Mouse (Mus musculus): Measurements from ENCODE around the gene Fbln5. TPM values are rescaled to one million over a fixed set of nuclear protein-coding genes. Genes with fewer than 3 reads are reported as not detected.

The Fbln5 gene
- polyA plus RNA-seq, 1 experiment from 2014 or later, result 6.0 TPM

GRCm38 (mm10) chr12:101816810-101817209 lies 2.0 kb downstream of the Fbln5 start:
- 41% methylated on average over 5 of the region's 5 CpGs for WGBS
- 0 out of 2 replicates have a peak, but pooled peaks cover 4% of the 10 kb centered on the region for H3K4me1 ChIP-seq (ENCODE audit: control insufficient read depth, insufficient read depth, low read length)
- no peak overlapping the region for H3K27ac ChIP-seq (replicated peaks; ENCODE audit: low read depth, low read length)
- ATAC-seq (ENCODE audit: low FRiP score, low TSS enrichment) (no peak), DNase-seq (peak; percentile 22)
- H3K4me3 ChIP-seq (replicated peaks; ENCODE audit: low read depth, low read length), result no peak overlapping the region
- no peaks in the 10 kb centered on the region for H3K9me3 ChIP-seq (ENCODE audit: control insufficient read depth, low read length)
- H3K36me3 ChIP-seq (ENCODE audit: control insufficient read depth, insufficient read depth, low read length), result no peaks in the 10 kb centered on the region
- H3K27me3 ChIP-seq (ENCODE audit: control insufficient read depth, insufficient read depth, low read length), result peaks cover 10% of the 10 kb centered on the region
- no peak overlapping the region for H3K4me2 ChIP-seq (ENCODE audit: low read length)
- no peak overlapping the region for H3K9ac ChIP-seq (replicated peaks; ENCODE audit: low read length)

GRCm38 (mm10) chr12:101815796-101816195 lies 3.1 kb downstream of the Fbln5 start:
- Histone ChIP-seq H3K4me3 (replicated peaks; ENCODE audit: low read depth, low read length) (no peak overlapping the region), H3K4me1 (ENCODE audit: control insufficient read depth, insufficient read depth, low read length) (0 out of 2 replicates have a peak, but pooled peaks cover 4% of the 10 kb centered on the region), H3K36me3 (ENCODE audit: control insufficient read depth, insufficient read depth, low read length) (no peaks in the 10 kb centered on the region), H3K4me2 (ENCODE audit: low read length) (no peak overlapping the region), H3K9ac (replicated peaks; ENCODE audit: low read length) (no peak overlapping the region), H3K9me3 (ENCODE audit: control insufficient read depth, low read length) (no peaks in the 10 kb centered on the region), H3K27ac (replicated peaks; ENCODE audit: low read depth, low read length) (no peak overlapping the region), H3K27me3 (ENCODE audit: control insufficient read depth, insufficient read depth, low read length) (peaks cover 10% of the 10 kb centered on the region)
- WGBS, result 81% methylated on average over 6 of the region's 6 CpGs
- ATAC-seq (ENCODE audit: low FRiP score, low TSS enrichment) (no peak), DNase-seq (no peak)

GRCm38 (mm10) chr12:101814423-101814822 lies 4.4 kb downstream of the Fbln5 start:
- Histone ChIP-seq H3K4me3 (replicated peaks; ENCODE audit: low read depth, low read length) (no peak overlapping the region), H3K36me3 (ENCODE audit: control insufficient read depth, insufficient read depth, low read length) (no peaks in the 10 kb centered on the region), H3K27ac (replicated peaks; ENCODE audit: low read depth, low read length) (no peak overlapping the region), H3K9me3 (ENCODE audit: control insufficient read depth, low read length) (no peaks in the 10 kb centered on the region), H3K9ac (replicated peaks; ENCODE audit: low read length) (no peak overlapping the region), H3K4me2 (ENCODE audit: low read length) (no peak overlapping the region), H3K27me3 (ENCODE audit: control insufficient read depth, insufficient read depth, low read length) (peaks cover 6% of the 10 kb centered on the region), H3K4me1 (ENCODE audit: control insufficient read depth, insufficient read depth, low read length) (0 out of 2 replicates have a peak, but pooled peaks cover 4% of the 10 kb centered on the region)
- no peak for ATAC-seq (ENCODE audit: low FRiP score, low TSS enrichment)
- DNase-seq, result no peak
- 94% methylated on average over 2 of the region's 2 CpGs for WGBS

GRCm38 (mm10) chr12:101811181-101811580 lies 7.7 kb downstream of the Fbln5 start:
- Histone ChIP-seq H3K27ac (replicated peaks; ENCODE audit: low read depth, low read length) (no peak overlapping the region), H3K27me3 (ENCODE audit: control insufficient read depth, insufficient read depth, low read length) (no peaks in the 10 kb centered on the region), H3K4me3 (replicated peaks; ENCODE audit: low read depth, low read length) (no peak overlapping the region), H3K4me2 (ENCODE audit: low read length) (no peak overlapping the region), H3K9ac (replicated peaks; ENCODE audit: low read length) (no peak overlapping the region), H3K4me1 (ENCODE audit: control insufficient read depth, insufficient read depth, low read length) (no peaks in the 10 kb centered on the region), H3K9me3 (ENCODE audit: control insufficient read depth, low read length) (no peaks in the 10 kb centered on the region), H3K36me3 (ENCODE audit: control insufficient read depth, insufficient read depth, low read length) (no peaks in the 10 kb centered on the region)
- ATAC-seq (ENCODE audit: low FRiP score, low TSS enrichment) (no peak), DNase-seq (peak; percentile 13)
- 68% methylated on average over 6 of the region's 6 CpGs for WGBS

GRCm38 (mm10) chr12:101810515-101810914 lies 8.3 kb downstream of the Fbln5 start:
- no peak for DNase-seq
- 76% methylated on average over 2 of the region's 2 CpGs for WGBS
- Histone ChIP-seq H3K4me1 (ENCODE audit: control insufficient read depth, insufficient read depth, low read length) (no peaks in the 10 kb centered on the region), H3K4me2 (ENCODE audit: low read length) (no peak overlapping the region), H3K9me3 (ENCODE audit: control insufficient read depth, low read length) (no peaks in the 10 kb centered on the region), H3K4me3 (replicated peaks; ENCODE audit: low read depth, low read length) (no peak overlapping the region), H3K36me3 (ENCODE audit: control insufficient read depth, insufficient read depth, low read length) (no peaks in the 10 kb centered on the region), H3K27ac (replicated peaks; ENCODE audit: low read depth, low read length) (no peak overlapping the region), H3K9ac (replicated peaks; ENCODE audit: low read length) (no peak overlapping the region), H3K27me3 (ENCODE audit: control insufficient read depth, insufficient read depth, low read length) (no peaks in the 10 kb centered on the region)
- no peak for ATAC-seq (ENCODE audit: low FRiP score, low TSS enrichment)

GRCm38 (mm10) chr12:101807400-101807799 lies 11.5 kb downstream of the Fbln5 start:
- Histone ChIP-seq H3K27ac (replicated peaks; ENCODE audit: low read depth, low read length) (no peak overlapping the region), H3K36me3 (ENCODE audit: control insufficient read depth, insufficient read depth, low read length) (no peaks in the 10 kb centered on the region), H3K4me1 (ENCODE audit: control insufficient read depth, insufficient read depth, low read length) (no peaks in the 10 kb centered on the region), H3K27me3 (ENCODE audit: control insufficient read depth, insufficient read depth, low read length) (no peaks in the 10 kb centered on the region), H3K9ac (replicated peaks; ENCODE audit: low read length) (no peak overlapping the region), H3K4me3 (replicated peaks; ENCODE audit: low read depth, low read length) (no peak overlapping the region), H3K4me2 (ENCODE audit: low read length) (no peak overlapping the region), H3K9me3 (ENCODE audit: control insufficient read depth, low read length) (no peaks in the 10 kb centered on the region)
- DNase-seq (no peak), ATAC-seq (ENCODE audit: low FRiP score, low TSS enrichment) (no peak)
- WGBS, result 66% methylated on average over 2 of the region's 2 CpGs

GRCm38 (mm10) chr12:101802445-101802844 lies 16.4 kb downstream of the Fbln5 start:
- DNase-seq (no peak), ATAC-seq (ENCODE audit: low FRiP score, low TSS enrichment) (no peak)
- H3K4me1 ChIP-seq (ENCODE audit: control insufficient read depth, insufficient read depth, low read length), result no peaks in the 10 kb centered on the region

GRCm38 (mm10) chr12:101801744-101802143 lies 17.1 kb downstream of the Fbln5 start:
- no peak overlapping the region for H3K9ac ChIP-seq (replicated peaks; ENCODE audit: low read length)
- H3K27ac ChIP-seq (replicated peaks; ENCODE audit: low read depth, low read length), result no peak overlapping the region
- no peak overlapping the region for H3K4me3 ChIP-seq (replicated peaks; ENCODE audit: low read depth, low read length)
- no peaks in the 10 kb centered on the region for H3K9me3 ChIP-seq (ENCODE audit: control insufficient read depth, low read length)
- H3K4me2 ChIP-seq (ENCODE audit: low read length), result no peak overlapping the region
- WGBS, result 88% methylated on average over 5 of the region's 5 CpGs
- H3K36me3 ChIP-seq (ENCODE audit: control insufficient read depth, insufficient read depth, low read length), result no peaks in the 10 kb centered on the region
- no peaks in the 10 kb centered on the region for H3K4me1 ChIP-seq (ENCODE audit: control insufficient read depth, insufficient read depth, low read length)
- DNase-seq, result no peak
- ATAC-seq (ENCODE audit: low FRiP score, low TSS enrichment), result no peak
- H3K27me3 ChIP-seq (ENCODE audit: control insufficient read depth, insufficient read depth, low read length), result no peaks in the 10 kb centered on the region

More at GRCm38 (mm10) chr12:101802445-101802844, 16.4 kb downstream of the Fbln5 start:
- no peaks in the 10 kb centered on the region for H3K27me3 ChIP-seq (ENCODE audit: control insufficient read depth, insufficient read depth, low read length)
- no peaks in the 10 kb centered on the region for H3K36me3 ChIP-seq (ENCODE audit: control insufficient read depth, insufficient read depth, low read length)
- WGBS, result 93% methylated on average over 3 of the region's 3 CpGs
- H3K9ac ChIP-seq (replicated peaks; ENCODE audit: low read length), result no peak overlapping the region
- no peaks in the 10 kb centered on the region for H3K9me3 ChIP-seq (ENCODE audit: control insufficient read depth, low read length)
- no peak overlapping the region for H3K4me2 ChIP-seq (ENCODE audit: low read length)
- H3K27ac ChIP-seq (replicated peaks; ENCODE audit: low read depth, low read length), result no peak overlapping the region
- no peak overlapping the region for H3K4me3 ChIP-seq (replicated peaks; ENCODE audit: low read depth, low read length)

- no peak overlapping the region for H3K4me2 ChIP-seq (ENCODE audit: low read length)
- H3K4me1 ChIP-seq (ENCODE audit: control insufficient read depth, insufficient read depth, low read length), result no peaks in the 10 kb centered on the region
- H3K9ac ChIP-seq (replicated peaks; ENCODE audit: low read length), result no peak overlapping the region
- H3K9me3 ChIP-seq (ENCODE audit: control insufficient read depth, low read length), result no peaks in the 10 kb centered on the region
- no peak overlapping the region for H3K4me3 ChIP-seq (replicated peaks; ENCODE audit: low read depth, low read length)
- WGBS, result 79% methylated on average over 3 of the region's 3 CpGs
- no peaks in the 10 kb centered on the region for H3K36me3 ChIP-seq (ENCODE audit: control insufficient read depth, insufficient read depth, low read length)
- H3K27ac ChIP-seq (replicated peaks; ENCODE audit: low read depth, low read length), result no peak overlapping the region
- DNase-seq (no peak), ATAC-seq (ENCODE audit: low FRiP score, low TSS enrichment) (no peak)
- H3K27me3 ChIP-seq (ENCODE audit: control insufficient read depth, insufficient read depth, low read length), result no peaks in the 10 kb centered on the region
Measured at GRCm38 (mm10) chr12:101801051-101801450, 17.8 kb downstream of the Fbln5 start.
